Mouse (Mus musculus): ENCODE results near the gene Ntpcr.

- TF ChIP-seq CTCF (conservative IDR thresholded peaks at IDR 0.05; ENCODE audit: low read length) (no peak), POU5F1 (IDR thresholded peaks at IDR 0.05; ENCODE audit: borderline replicate concordance, low read length) (no peak), NANOG (IDR thresholded peaks at IDR 0.05; ENCODE audit: borderline replicate concordance, low read length) (no peak)
Observed at GRCm38 (mm10) chr8:125772300-125772699, 42.5 kb downstream of the Ntpcr start.

All from E14TG2a.4 (cell line).